ENCODE assay signal across 21 mouse cellular contexts in the genomic region with DNA sequence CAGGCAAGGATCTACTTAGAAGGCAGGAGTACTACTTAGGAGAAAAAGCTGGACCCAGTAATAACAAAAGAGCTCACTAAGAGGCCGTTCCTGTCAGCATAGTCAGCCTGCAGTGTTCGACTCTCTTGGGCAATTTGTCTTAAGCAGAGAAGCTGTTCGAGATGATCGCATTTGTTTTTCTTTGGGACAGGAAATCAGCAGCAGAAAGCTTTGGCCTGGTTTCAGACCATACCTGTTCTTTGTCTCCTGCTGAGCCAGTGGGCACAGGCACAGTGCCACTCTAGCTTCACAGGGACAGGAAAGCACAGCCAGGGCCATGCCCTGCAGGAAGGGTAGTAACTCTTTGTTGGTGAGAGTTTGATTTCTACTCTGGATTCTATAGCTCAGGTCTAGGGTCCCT.
"Had no signal": no experiment of that assay in that cellular context is flagged by ENCODE, and none has a peak within 500 bp of the region (broad histone marks: within the 10 kb centered on the region; RNA-seq: fewer than 3 reads in every experiment).

No protein-coding gene starts in this region.

- H3K4me2 ChIP-seq: liver, embryonic 12.5 days; liver, embryonic 15.5 days; lung, embryonic 15.5 days; midbrain, embryonic 11.5 days; stomach, embryonic 15.5 days had no signal

- ATAC-seq: liver, embryonic 12.5 days had no signal

- H3K4me3 ChIP-seq: left cerebral cortex, adult 2 months; liver, embryonic 12.5 days; liver, embryonic 15.5 days; lung, embryonic 15.5 days; stomach, embryonic 15.5 days had no signal

- H3K4me1 ChIP-seq: stomach, embryonic 15.5 days had no signal

- H3K36me3 ChIP-seq: liver, embryonic 12.5 days; liver, embryonic 15.5 days; lung, embryonic 15.5 days; stomach, embryonic 15.5 days had no signal

- H3K27ac ChIP-seq: kidney, postnatal 0 days; left cerebral cortex, adult 2 months; liver, embryonic 12.5 days; lung, embryonic 15.5 days; stomach, embryonic 15.5 days had no signal

- H3K27me3 ChIP-seq: liver, embryonic 12.5 days; liver, embryonic 15.5 days; lung, embryonic 15.5 days; megakaryocyte, embryonic 14.5 days; stomach, embryonic 15.5 days had no signal

- DNase-seq: kidney, adult 18-20 months; kidney, adult 9 months; kidney, postnatal 36 days; layer of hippocampus, postnatal 36 days; lung, adult 18-20 months; lung, postnatal 10 days; lung, postnatal 36 days; midbrain, embryonic 14.5 days; right cerebral cortex, adult 18-20 months; right cerebral cortex, postnatal 14 days; right cerebral cortex, postnatal 4 days; spleen, adult 18-20 months; thymus, postnatal 25 days had no signal

- H3K9me3 ChIP-seq: liver, embryonic 12.5 days; liver, embryonic 15.5 days; lung, embryonic 15.5 days; megakaryocyte, embryonic 14.5 days; stomach, embryonic 15.5 days had no signal

- H3K9ac ChIP-seq: liver, embryonic 12.5 days; liver, embryonic 15.5 days; lung, embryonic 15.5 days; stomach, embryonic 15.5 days had no signal
